Comparison of ENCODE assay signal across 30 mouse cellular contexts in genomic region chr12:84684569-84684968, GRCm38 (mm10). TPM values are rescaled to one million over a fixed set of nuclear protein-coding genes. Genes with fewer than 3 reads are reported as not detected.
DNase-seq lines count a peak whose midpoint lies in the region; ATAC-seq and TF ChIP-seq lines count a peak whose summit lies in the region.
"Had no signal": no experiment of that assay in that cellular context is flagged by ENCODE, and none has a peak within 500 bp of the region (broad histone marks: within the 10 kb centered on the region; RNA-seq: fewer than 3 reads in every experiment).

No protein-coding gene starts in this region.

- H3K27me3 ChIP-seq in cerebellum, adult 2 months (ENCODE audit: control insufficient read depth, insufficient read depth, low read length): no peaks in the 10 kb centered on the region
- no peaks in the 10 kb centered on the region for H3K27me3 ChIP-seq in liver, postnatal 0 days (ENCODE audit: insufficient read depth, low read length)
- H3K27me3 ChIP-seq: forebrain, embryonic 15.5 days had no signal

- no peak overlapping the region for H3K9ac ChIP-seq in liver, postnatal 0 days (replicated peaks)
- H3K9ac ChIP-seq: embryonic facial prominence, embryonic 12.5 days; embryonic facial prominence, embryonic 15.5 days; forebrain, embryonic 12.5 days; forebrain, embryonic 15.5 days; heart, embryonic 12.5 days; heart, embryonic 15.5 days; hindbrain, embryonic 13.5 days; intestine, embryonic 15.5 days; kidney, embryonic 15.5 days had no signal

- DNase-seq in cerebellum, adult 2 months: peak in 1 of 2 experiments; percentile 46
- no peak for DNase-seq in cerebellum, postnatal 4 days (ENCODE audit: low spot score in 2 of 2)
- peak; percentile 7 for DNase-seq in brain, embryonic 14.5 days (ENCODE audit: low read depth)
- DNase-seq in cerebellum, adult 9-11 months: peak; percentile 57
- peak; percentile 33 to 49 for DNase-seq in cerebellum, postnatal 25 days
- no peak for DNase-seq in liver, postnatal 0 days
- DNase-seq: adrenal gland, adult 8-10 months; adrenal gland, postnatal 25 days; gastrocnemius, postnatal 25 days; heart, adult 18-20 months; heart, postnatal 10 days; heart, postnatal 36 days; kidney, adult 11 months; kidney, adult 8-10 months had no signal

- TF ChIP-seq EP300 in liver, postnatal 0 days (IDR thresholded peaks at IDR 0.05; ENCODE audit: low read depth): no peak

- peaks cover 25% of the 10 kb centered on the region for H3K4me1 ChIP-seq in cerebellum, adult 2 months (ENCODE audit: control insufficient read depth, insufficient read depth, low read length)
- H3K4me1 ChIP-seq in liver, postnatal 0 days (ENCODE audit: insufficient read depth): no peaks in the 10 kb centered on the region
- H3K4me1 ChIP-seq: embryonic facial prominence, embryonic 12.5 days; embryonic facial prominence, embryonic 15.5 days; forebrain, embryonic 15.5 days; heart, embryonic 12.5 days; heart, embryonic 15.5 days; intestine, embryonic 15.5 days had no signal

- no peak for TF ChIP-seq POLR2A in cerebellum, adult 2 months (IDR thresholded peaks at IDR 0.05; ENCODE audit: borderline replicate concordance, insufficient read depth, low read length)
- no peak for TF ChIP-seq POLR2A in brain, embryonic 14.5 days (IDR thresholded peaks at IDR 0.05; ENCODE audit: borderline replicate concordance, extremely low read depth, insufficient read depth, insufficient read length, poor library complexity, severe bottlenecking)

- TF ChIP-seq CTCF in cerebellum, adult 2 months (IDR thresholded peaks at IDR 0.05; ENCODE audit: borderline replicate concordance, insufficient read depth, low read depth, low read length): no peak
- no peak for TF ChIP-seq CTCF in brain, embryonic 14.5 days (IDR thresholded peaks at IDR 0.05; ENCODE audit: borderline replicate concordance, extremely low read depth, insufficient read depth, insufficient read length)
- TF ChIP-seq CTCF in liver, postnatal 0 days (IDR thresholded peaks at IDR 0.05; ENCODE audit: low read depth): no peak

- H3K4me3 ChIP-seq in cerebellum, adult 2 months (replicated peaks; ENCODE audit: insufficient read depth, low read depth, low read length): no peak overlapping the region
- H3K4me3 ChIP-seq in liver, postnatal 0 days (ENCODE audit: low read depth, low read length): no peak overlapping the region
- H3K4me3 ChIP-seq: embryonic facial prominence, embryonic 12.5 days; embryonic facial prominence, embryonic 15.5 days; erythroblast, embryonic 14.5 days; forebrain, embryonic 12.5 days; forebrain, embryonic 15.5 days; heart, embryonic 12.5 days; heart, embryonic 15.5 days; hindbrain, embryonic 10.5 days; hindbrain, embryonic 13.5 days; intestine, embryonic 15.5 days; kidney, embryonic 15.5 days had no signal

- H3K4me2 ChIP-seq in liver, postnatal 0 days (ENCODE audit: low read depth, low read length): no peak overlapping the region
- H3K4me2 ChIP-seq: embryonic facial prominence, embryonic 12.5 days; embryonic facial prominence, embryonic 15.5 days; forebrain, embryonic 12.5 days; forebrain, embryonic 15.5 days; heart, embryonic 12.5 days; heart, embryonic 15.5 days; hindbrain, embryonic 13.5 days; intestine, embryonic 15.5 days; kidney, embryonic 15.5 days had no signal

- H3K9me3 ChIP-seq in liver, postnatal 0 days (ENCODE audit: low read length): no peaks in the 10 kb centered on the region
- H3K9me3 ChIP-seq: embryonic facial prominence, embryonic 12.5 days; embryonic facial prominence, embryonic 15.5 days; forebrain, embryonic 12.5 days; forebrain, embryonic 15.5 days; heart, embryonic 12.5 days; heart, embryonic 15.5 days; hindbrain, embryonic 10.5 days; hindbrain, embryonic 13.5 days; intestine, embryonic 15.5 days; kidney, embryonic 15.5 days had no signal

- H3K27ac ChIP-seq in cerebellum, adult 2 months (ENCODE audit: insufficient read depth, low read length): peak overlapping the region; percentile 11; the same call in 1 of the 2 replicates
- no peak overlapping the region for H3K27ac ChIP-seq in liver, postnatal 0 days (ENCODE audit: low read depth)
- H3K27ac ChIP-seq: embryonic facial prominence, embryonic 12.5 days; embryonic facial prominence, embryonic 15.5 days; forebrain, embryonic 12.5 days; forebrain, embryonic 15.5 days; heart, embryonic 15.5 days; hindbrain, embryonic 10.5 days; hindbrain, embryonic 13.5 days; intestine, embryonic 15.5 days; kidney, embryonic 15.5 days had no signal

- no peaks in the 10 kb centered on the region for H3K36me3 ChIP-seq in liver, postnatal 0 days (replicated peaks; ENCODE audit: insufficient read depth, low read length)
- H3K36me3 ChIP-seq: embryonic facial prominence, embryonic 12.5 days; embryonic facial prominence, embryonic 15.5 days; forebrain, embryonic 12.5 days; forebrain, embryonic 15.5 days; heart, embryonic 12.5 days; heart, embryonic 15.5 days; hindbrain, embryonic 10.5 days; hindbrain, embryonic 13.5 days; intestine, embryonic 15.5 days; kidney, embryonic 15.5 days had no signal

- no peak for ATAC-seq in liver, postnatal 0 days
- no peak for ATAC-seq in activated CD4-positive, CD25-positive, alpha-beta regulatory T cell, adult 4 months
- ATAC-seq: CD4-positive, CD25-positive, alpha-beta regulatory T cell, adult 4 months; forebrain, embryonic 15.5 days; hindbrain, embryonic 16.5 days; intestine, embryonic 15.5 days had no signal

- 19% methylated on average over 7 of the region's 7 CpGs for WGBS in cerebellum, adult 2 months
- WGBS in liver, postnatal 0 days (ENCODE audit: insufficient replicate concordance): 70% methylated on average over 7 of the region's 7 CpGs

RNA-seq across cellular contexts. Expression of gene Syndig1l, which starts 14.1 kb away (rescaled TPM):
- polyA plus RNA-seq in cerebellum, adult 2 months (2012; rRNA removed): 24.9 and 28.0 TPM in 2 replicates
- polyA plus RNA-seq in brain, embryonic 14.5 days (2012; rRNA removed): 5.0 and 10.1 TPM in 2 replicates
- polyA plus RNA-seq in liver, postnatal 0 days (2015; fragmentation: Nextera tagmentation; extraction: Ambion mirVana): 0.04 TPM in 1 of 2 replicates, not detected in the other
- not detected for polyA plus RNA-seq in activated CD4-positive, CD25-positive, alpha-beta regulatory T cell, adult 4 months (2017; shearing (Covaris generic))
- polyA plus RNA-seq: C2C12; heart, embryonic 12.5 days; heart, embryonic 15.5 days had no signal

RNA-seq across cellular contexts. Expression of gene Vrtn, which starts 43.8 kb away (rescaled TPM):
- polyA plus RNA-seq in cerebellum, adult 2 months (2012; rRNA removed): not detected in 2 replicates
- polyA plus RNA-seq in brain, embryonic 14.5 days (2012; rRNA removed): 0.03 TPM in 1 of 2 replicates, not detected in the other
- polyA plus RNA-seq in liver, postnatal 0 days (2015; fragmentation: Nextera tagmentation; extraction: Ambion mirVana): not detected in 2 replicates
- not detected for polyA plus RNA-seq in activated CD4-positive, CD25-positive, alpha-beta regulatory T cell, adult 4 months (2017; shearing (Covaris generic))
- polyA plus RNA-seq: C2C12; CD4-positive, CD25-positive, alpha-beta regulatory T cell, adult 4 months; embryonic facial prominence, embryonic 12.5 days; erythroblast, embryonic 14.5 days; forebrain, embryonic 12.5 days; forebrain, embryonic 15.5 days; gonadal fat pad, adult 2 months; heart, embryonic 12.5 days; heart, embryonic 15.5 days; hindbrain, embryonic 10.5 days; hindbrain, embryonic 13.5 days; hindbrain, embryonic 16.5 days; intestine, embryonic 15.5 days; kidney, embryonic 15.5 days had no signal

Comparison
In these comparisons a context has a peak if more than half of its experiments do, and no peak if none do; other contexts are left out.
1. DNase-seq: peak in brain, embryonic 14.5 days (single experiment), cerebellum, adult 9-11 months (single experiment) and cerebellum, postnatal 25 days (2 of 2); none in cerebellum, postnatal 4 days (0 of 2) and liver, postnatal 0 days (single experiment).